Mouse (Mus musculus) CH12.LX (cell line): Measurements from ENCODE around the gene Babam2. TPM values are rescaled to one million over a fixed set of nuclear protein-coding genes. Genes with fewer than 3 reads are reported as not detected.

Source experiments
- DNase-seq: peaks from one replicate; pipeline ENCODE4 v3.0.0-alpha.2; 2013; ENCODE audit errors: extremely low read depth
- H3K27ac ChIP-seq: 2 replicates; pipeline ENCODE4 v1.5.1; 2012; ENCODE audit warnings: low read depth, mild to moderate bottlenecking, control low read depth, moderate library complexity; ENCODE audit not compliant: insufficient read depth
- H3K27me3 ChIP-seq: replicated peaks from 2 replicates; pipeline ENCODE3; 2012; ENCODE audit warnings: inconsistent platforms
- H3K36me3 ChIP-seq, 2 experiments: replicated peaks in 1 of 2; 2 replicates each; pipeline versions ENCODE3 to v1.6.1; 2012; ENCODE audit warnings: inconsistent platforms in 1 of 2, low read length in 1 of 2, mild to moderate bottlenecking in 1 of 2, mixed read lengths in 1 of 2, moderate library complexity in 1 of 2; ENCODE audit not compliant: control insufficient read depth in 1 of 2, insufficient read depth in 1 of 2
- H3K4me1 ChIP-seq, 2 experiments: 2 replicates each; pipeline ENCODE4 v1.6.1; 2012; ENCODE audit warnings: inconsistent platforms in 1 of 2, moderate library complexity in 1 of 2; ENCODE audit not compliant: insufficient read depth in 2 of 2, control insufficient read depth in 1 of 2
- H3K4me2 ChIP-seq: 2 replicates; pipeline ENCODE4 v1.6.1; 2012; ENCODE audit warnings: low read depth, mild to moderate bottlenecking, control low read depth; ENCODE audit not compliant: poor library complexity, insufficient read depth, severe bottlenecking
- H3K4me3 ChIP-seq, 3 experiments: fragments of 150-350 bp in 1 of 3; sonication (generic) in 1 of 3; replicated peaks in 1 of 3; 2 replicates each; pipeline versions ENCODE3 to v1.5.1; 2011 to 2012; ENCODE audit warnings: low read depth in 2 of 3, low read length in 2 of 3, mild to moderate bottlenecking in 2 of 3, moderate library complexity in 2 of 3, control low read depth in 1 of 3, improper control_type of control experiment in 1 of 3, inconsistent platforms in 1 of 3, mixed read lengths in 1 of 3; ENCODE audit not compliant: poor library complexity in 1 of 3
- H3K79me2 ChIP-seq: replicated peaks from 2 replicates; pipeline ENCODE4 v1.6.1; 2012; ENCODE audit warnings: mild to moderate bottlenecking, moderate library complexity; ENCODE audit not compliant: control insufficient read depth, poor library complexity, insufficient read depth, severe bottlenecking; ENCODE audit errors: extremely low read depth
- H3K9ac ChIP-seq: 2 replicates; pipeline ENCODE4 v1.6.1; 2012; ENCODE audit warnings: low read depth, mild to moderate bottlenecking, control low read depth, moderate library complexity; ENCODE audit not compliant: insufficient read depth
- H3K9me3 ChIP-seq: replicated peaks from 2 replicates; pipeline ENCODE3; 2012; ENCODE audit warnings: low read length, inconsistent platforms, mixed read lengths
- CHD1 ChIP-seq: IDR thresholded peaks from 2 replicates; pipeline ENCODE4 v1.6.1; 2012; ENCODE audit warnings: low read depth, low read length, improper control_type of control experiment, inconsistent platforms
- E2F4 ChIP-seq: IDR thresholded peaks from 2 replicates; pipeline ENCODE4 v1.6.1; 2011; ENCODE audit warnings: low read depth, low read length, improper control_type of control experiment; ENCODE audit not compliant: insufficient replicate concordance
- ELF1 ChIP-seq: IDR thresholded peaks from 2 replicates; pipeline ENCODE4 v1.6.1; 2014; ENCODE audit warnings: low read depth, mild to moderate bottlenecking, inconsistent platforms, low read length, improper control_type of control experiment
- HCFC1 ChIP-seq: IDR thresholded peaks from 2 replicates; pipeline ENCODE4 v1.6.1; 2012; ENCODE audit warnings: low read depth, mild to moderate bottlenecking, inconsistent platforms, low read length, improper control_type of control experiment
- KAT2A ChIP-seq: IDR thresholded peaks from 2 replicates; pipeline ENCODE4 v1.6.1; 2012; ENCODE audit warnings: low read length, improper control_type of control experiment, inconsistent platforms; ENCODE audit not compliant: insufficient replicate concordance
- MAX ChIP-seq: IDR thresholded peaks from 2 replicates; pipeline ENCODE4 v1.6.1; 2011; ENCODE audit warnings: low read length, improper control_type of control experiment
- MAZ ChIP-seq: IDR thresholded peaks from 2 replicates; pipeline ENCODE4 v1.6.1; 2012; ENCODE audit warnings: low read depth, mild to moderate bottlenecking, inconsistent platforms, low read length, improper control_type of control experiment, moderate library complexity
- MEF2A ChIP-seq: IDR thresholded peaks from 2 replicates; pipeline ENCODE4 v1.6.1; 2014; ENCODE audit warnings: low read depth, mild to moderate bottlenecking, inconsistent platforms, low read length, improper control_type of control experiment, borderline replicate concordance
- MYC ChIP-seq: IDR thresholded peaks from 2 replicates; pipeline ENCODE4 v1.6.1; 2011; ENCODE audit warnings: low read depth, mild to moderate bottlenecking, improper control_type of control experiment, low read length
- NRF1 ChIP-seq: IDR thresholded peaks from 2 replicates; pipeline ENCODE4 v1.6.1; 2014; ENCODE audit warnings: low read depth, mild to moderate bottlenecking, inconsistent platforms, low read length, improper control_type of control experiment, moderate library complexity
- PAX5 ChIP-seq: IDR thresholded peaks from 2 replicates; pipeline ENCODE4 v1.6.1; 2012; ENCODE audit warnings: low read length, inconsistent platforms, mixed read lengths
- POLR2A ChIP-seq: IDR thresholded peaks from 2 replicates; pipeline ENCODE4 v1.6.1; 2011; ENCODE audit warnings: low read depth, mild to moderate bottlenecking, improper control_type of control experiment, low read length
- RCOR1 ChIP-seq: conservative IDR thresholded peaks from 2 replicates; pipeline ENCODE4 v1.6.1; 2012; ENCODE audit warnings: low read depth, mild to moderate bottlenecking, inconsistent platforms, low read length, improper control_type of control experiment
- SIN3A ChIP-seq: IDR thresholded peaks from 2 replicates; pipeline ENCODE4 v1.6.1; 2012; ENCODE audit warnings: low read length, improper control_type of control experiment, inconsistent platforms
- SMC3 ChIP-seq: IDR thresholded peaks from 2 replicates; pipeline ENCODE4 v1.6.1; 2011; ENCODE audit warnings: low read depth, low read length, improper control_type of control experiment
- TCF12 ChIP-seq: IDR thresholded peaks from 2 replicates; pipeline ENCODE4 v1.6.1; 2014; ENCODE audit warnings: low read depth, mild to moderate bottlenecking, inconsistent platforms, low read length, improper control_type of control experiment
- USF1 ChIP-seq: IDR thresholded peaks from 2 replicates; pipeline ENCODE4 v1.6.1; 2014; ENCODE audit warnings: low read depth, mild to moderate bottlenecking, inconsistent platforms, low read length, improper control_type of control experiment
- ZC3H11A ChIP-seq: IDR thresholded peaks from 2 replicates; pipeline ENCODE4 v1.6.1; 2012; ENCODE audit warnings: low read depth, mild to moderate bottlenecking, inconsistent platforms, low read length, improper control_type of control experiment
- ZMIZ1 ChIP-seq: IDR thresholded peaks from 2 replicates; pipeline ENCODE4 v1.6.1; 2012; ENCODE audit warnings: low read depth, mild to moderate bottlenecking, inconsistent platforms, low read length, improper control_type of control experiment
- dilution Hi-C: fragments of 300-500 bp; cut with MboI; formaldehyde crosslinking; loops from 2 replicates; pipeline ENCODE4 v1.14.3; 2020; ENCODE audit warnings: low sequenced_read_pairs; ENCODE audit not compliant: extremely low pct_unique_long_range_greater_than_20kb, extremely low pct_ligation_motif_present
- in situ Hi-C: fragments of 300-500 bp; cut with MboI; formaldehyde crosslinking; loops from 3 replicates; pipeline ENCODE4 v1.14.3; 2019; ENCODE audit warnings: low sequenced_read_pairs, low pct_ligation_motif_present, low pct_unique_long_range_greater_than_20kb, mixed read lengths
- polyA plus RNA-seq: library from polyadenylated mRNA; unstranded; fragments of >175 nt; gene quantifications from 2 replicates; pipeline ENCODE4 v1.2.1, GENCODE M21; 2012; ENCODE audit warnings: low read depth; ENCODE audit not compliant: insufficient read length
- total RNA-seq, 2 experiments: library from RNA; depleted of rRNA; stranded (reverse); fragments of 300-350 nt in 1 of 2; fragments of >200 nt in 1 of 2; gene quantifications; 2 replicates each; pipeline ENCODE4 v1.2.3; 2012 to 2014

Babam2 gene
- total and polyA plus RNA-seq, 3 experiments = 38.2 to 78.0 (median 39.8) TPM

DNA sequence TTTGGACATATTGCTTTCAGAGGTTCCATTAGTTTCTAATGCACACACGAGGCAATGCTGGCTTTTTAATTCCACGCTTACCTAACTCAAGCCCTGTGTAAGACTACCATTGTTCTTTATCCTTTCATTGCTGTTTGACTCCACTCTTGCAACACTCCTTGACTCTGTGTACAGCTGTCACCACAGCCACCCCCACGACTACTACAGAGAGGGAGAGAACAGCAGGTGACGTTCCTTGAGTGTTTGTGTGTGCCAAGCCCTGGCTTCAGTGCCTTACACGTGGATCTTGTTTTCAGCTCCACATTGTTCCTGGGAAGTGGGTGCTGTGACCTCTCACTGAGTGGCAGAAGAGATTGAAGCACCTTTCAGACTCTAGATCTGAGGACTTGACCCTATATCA lies 269.3 kb downstream of the Babam2 start:
- in situ Hi-C loops = no loop called here
- Histone ChIP-seq H3K9me3 (no peaks in the 10 kb centered on the region), H3K4me2 (no peak overlapping the region), H3K27ac (no peak overlapping the region), H3K27me3 (no peaks in the 10 kb centered on the region), H3K36me3 (peaks cover 0 to 1% of the 10 kb centered on the region in 2 experiments), H3K79me2 (no peaks in the 10 kb centered on the region), H3K4me1 (peaks cover 0 to 19% of the 10 kb centered on the region in 2 experiments; a peak in 2 of 4 replicates), H3K9ac (no peak overlapping the region), H3K4me3 (no peak overlapping the region)
- dilution Hi-C loops = no loop called here
- no peak for DNase-seq
- TF ChIP-seq MEF2A (no peak), ELF1 (no peak), SMC3 (no peak), PAX5 (no peak), ZC3H11A (no peak), CHD1 (no peak), POLR2A (no peak), TCF12 (no peak), RCOR1 (no peak), KAT2A (no peak), E2F4 (no peak), NRF1 (no peak), MYC (no peak), MAZ (no peak), MAX (no peak), SIN3A (no peak)

DNA sequence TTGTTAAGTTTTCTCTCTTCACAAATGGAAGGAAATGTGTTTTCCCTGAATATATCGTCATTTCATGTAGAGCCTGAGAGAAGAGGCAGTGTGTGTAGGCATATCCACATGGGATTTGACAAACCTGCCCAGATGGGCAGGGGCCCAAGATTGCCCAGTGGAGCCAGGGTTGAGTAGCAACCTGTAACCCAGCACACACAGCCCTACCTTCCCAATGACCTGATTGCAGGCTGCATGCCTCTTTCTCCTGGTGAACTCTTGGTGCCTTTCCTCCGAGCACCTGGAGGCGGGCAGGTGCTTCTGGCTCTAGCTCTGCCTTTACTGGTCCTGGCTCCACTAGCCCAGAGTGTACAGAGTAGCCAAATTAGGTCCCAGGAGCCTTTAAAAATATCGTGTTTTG lies 270.0 kb downstream of the Babam2 start:
- Histone ChIP-seq H3K4me1 (peaks cover 0 to 15% of the 10 kb centered on the region in 2 experiments; a peak in 2 of 4 replicates), H3K36me3 (peaks cover 0 to 5% of the 10 kb centered on the region in 2 experiments), H3K4me2 (no peak overlapping the region), H3K79me2 (no peaks in the 10 kb centered on the region), H3K4me3 (no peak overlapping the region), H3K27me3 (no peaks in the 10 kb centered on the region), H3K27ac (no peak overlapping the region), H3K9ac (no peak overlapping the region), H3K9me3 (no peaks in the 10 kb centered on the region)
- in situ Hi-C loops = no loop called here
- no peak for DNase-seq
- no peak for TF ChIP-seq ZC3H11A
- TF ChIP-seq HCFC1 = no peak
- TF ChIP-seq ELF1 = no peak
- no peak for TF ChIP-seq ZMIZ1
- TF ChIP-seq USF1 = no peak
- dilution Hi-C loops = no loop called here
